Mouse (Mus musculus) myocyte (in vitro differentiated cells): ENCODE measurements around the gene Fcrla.

Experiments
- CEBPB ChIP-seq: IDR thresholded peaks from 2 replicates; pipeline ENCODE4 v1.6.1; 2011; ENCODE audit warnings: mild to moderate bottlenecking, moderate library complexity; ENCODE audit not compliant: poor library complexity, insufficient read depth, severe bottlenecking
- E2F4 ChIP-seq: IDR thresholded peaks from one replicate; pipeline ENCODE4 v1.6.1; 2011; ENCODE audit warnings: mild to moderate bottlenecking, control low read depth, moderate library complexity; ENCODE audit not compliant: insufficient read depth
- MAX ChIP-seq: IDR thresholded peaks from one replicate; pipeline ENCODE4 v1.6.1; 2011; ENCODE audit warnings: low read depth, mild to moderate bottlenecking, control low read depth
- MYOD1 ChIP-seq, 3 experiments: IDR thresholded peaks; one replicate each; pipeline ENCODE4 v1.6.1; 2011; ENCODE audit warnings: control low read depth in 2 of 3, low read depth in 2 of 3, mild to moderate bottlenecking in 2 of 3, moderate library complexity in 1 of 3; ENCODE audit not compliant: insufficient read length in 2 of 3, control insufficient read depth in 1 of 3
- MYOG ChIP-seq, 3 experiments: IDR thresholded peaks; one replicate each; pipeline ENCODE4 v1.6.1; 2011; ENCODE audit warnings: control low read depth in 2 of 3, low read depth in 2 of 3, mild to moderate bottlenecking in 2 of 3; ENCODE audit not compliant: insufficient read length in 2 of 3, control insufficient read depth in 1 of 3, insufficient read depth in 1 of 3
- POLR2A ChIP-seq: IDR thresholded peaks from one replicate; pipeline ENCODE4 v1.6.1; 2011; ENCODE audit warnings: low read depth, mild to moderate bottlenecking, control low read depth, moderate library complexity; ENCODE audit not compliant: insufficient read length
- POLR2AphosphoS2 ChIP-seq: IDR thresholded peaks from one replicate; pipeline ENCODE4 v1.6.1; 2011; ENCODE audit warnings: low read depth, control low read depth; ENCODE audit not compliant: insufficient read length
- TCF12 ChIP-seq: IDR thresholded peaks from one replicate; pipeline ENCODE4 v1.6.1; 2011; ENCODE audit warnings: mild to moderate bottlenecking, control low read depth; ENCODE audit not compliant: poor library complexity, insufficient read depth, severe bottlenecking
- TCF3 ChIP-seq: IDR thresholded peaks from one replicate; pipeline ENCODE4 v1.6.1; 2011; ENCODE audit warnings: low read depth, control low read depth; ENCODE audit not compliant: insufficient read length
- USF1 ChIP-seq: IDR thresholded peaks from one replicate; pipeline ENCODE4 v1.6.1; 2011; ENCODE audit warnings: low read depth, mild to moderate bottlenecking, control low read depth, moderate library complexity

- no peak for TF ChIP-seq USF1
- TF ChIP-seq POLR2A = peak; percentile 65
- TF ChIP-seq CEBPB = peak; percentile 90
- no peak for TF ChIP-seq MYOG (IDR thresholded peaks at IDR 0.05; ENCODE audit: control insufficient read depth in 1 of 3, insufficient read depth in 1 of 3, insufficient read length in 2 of 3, low read depth in 2 of 3)
- TF ChIP-seq POLR2AphosphoS2 = peak; percentile 65
- no peak for TF ChIP-seq MYOD1 (IDR thresholded peaks at IDR 0.05; ENCODE audit: control insufficient read depth in 1 of 3, insufficient read length in 2 of 3, low read depth in 2 of 3)
- peak; percentile 96 for TF ChIP-seq MAX
- no peak for TF ChIP-seq TCF3
- no peak for TF ChIP-seq TCF12
- TF ChIP-seq E2F4 = no peak
Observed at GRCm38 (mm10) chr1:170868107-170868904, 59.1 kb downstream of the Fcrla start.
